Comparison of ENCODE assay signal across 23 mouse cellular contexts in genomic region chr14:25845832-25846383, GRCm38 (mm10). TPM values are rescaled to one million over a fixed set of nuclear protein-coding genes. Genes with fewer than 3 reads are reported as not detected.
DNase-seq lines count a peak whose midpoint lies in the region; ATAC-seq and TF ChIP-seq lines count a peak whose summit lies in the region.
"Had no signal": no experiment of that assay in that cellular context is flagged by ENCODE, and none has a peak within 500 bp of the region (broad histone marks: within the 10 kb centered on the region; RNA-seq: fewer than 3 reads in every experiment).

No protein-coding gene starts in this region.

- DNase-seq in heart, adult 11 months, result peak; percentile 68
- DNase-seq in heart, adult 8-10 months (ENCODE audit: low spot score), result no peak
- DNase-seq in left cerebral cortex, postnatal 25 days (ENCODE audit: low spot score in 2 of 2), result no peak
- no peak for DNase-seq in urinary bladder, postnatal 25 days (ENCODE audit: low spot score)
- DNase-seq: adrenal gland, adult 2 months; adrenal gland, postnatal 25 days; cerebellum, adult 8-10 months; cerebellum, postnatal 14 days; embryo, embryonic 11 days; heart, postnatal 36 days had no signal

- no peak for TF ChIP-seq CTCF in E14TG2a.4 (conservative IDR thresholded peaks at IDR 0.05; ENCODE audit: low read length)

- H3K9me3 ChIP-seq in E14TG2a.4 (ENCODE audit: low read length), result no peaks in the 10 kb centered on the region
- H3K9me3 ChIP-seq in intestine, embryonic 16.5 days (ENCODE audit: control insufficient read depth, low read length), result no peaks in the 10 kb centered on the region
- H3K9me3 ChIP-seq in stomach, embryonic 16.5 days (replicated peaks; ENCODE audit: control insufficient read depth, low read length), result no peaks in the 10 kb centered on the region
- H3K9me3 ChIP-seq: embryonic facial prominence, embryonic 15.5 days; forebrain, embryonic 10.5 days; heart, embryonic 13.5 days; hindbrain, embryonic 15.5 days had no signal

- no peak overlapping the region; the same call in 1 of the 2 replicates for H3K4me2 ChIP-seq in intestine, embryonic 16.5 days (ENCODE audit: low read depth, low read length)
- no peak overlapping the region for H3K4me2 ChIP-seq in stomach, embryonic 16.5 days (ENCODE audit: low read depth, low read length)
- H3K4me2 ChIP-seq: embryonic facial prominence, embryonic 15.5 days; heart, embryonic 13.5 days; hindbrain, embryonic 15.5 days had no signal

- H3K9ac ChIP-seq in intestine, embryonic 16.5 days (ENCODE audit: low read depth, low read length), result no peak overlapping the region
- no peak overlapping the region for H3K9ac ChIP-seq in stomach, embryonic 16.5 days (ENCODE audit: low read length)
- H3K9ac ChIP-seq: embryonic facial prominence, embryonic 15.5 days; heart, embryonic 13.5 days; hindbrain, embryonic 15.5 days had no signal

- intact Hi-C loops in left cerebral cortex, postnatal 25 days (cut with DNase I), result no loop called here

- peaks cover 86% of the 10 kb centered on the region for H3K4me1 ChIP-seq in E14TG2a.4 (replicated peaks; ENCODE audit: low read depth, low read length)
- H3K4me1 ChIP-seq in intestine, embryonic 16.5 days (ENCODE audit: control insufficient read depth, insufficient read depth, low read length), result peaks cover 26% of the 10 kb centered on the region
- H3K4me1 ChIP-seq in stomach, embryonic 16.5 days (ENCODE audit: control insufficient read depth, insufficient read depth, low read length), result peaks cover 16% of the 10 kb centered on the region

- peaks cover 48% of the 10 kb centered on the region for H3K36me3 ChIP-seq in E14TG2a.4 (ENCODE audit: insufficient read depth, low read length)
- no peaks in the 10 kb centered on the region for H3K36me3 ChIP-seq in intestine, embryonic 16.5 days (ENCODE audit: control insufficient read depth, insufficient read depth, low read length)
- no peaks in the 10 kb centered on the region for H3K36me3 ChIP-seq in stomach, embryonic 16.5 days (ENCODE audit: control insufficient read depth, insufficient read depth, low read length)
- H3K36me3 ChIP-seq: embryonic facial prominence, embryonic 15.5 days; forebrain, embryonic 10.5 days; heart, embryonic 13.5 days; hindbrain, embryonic 15.5 days had no signal

- H3K27me3 ChIP-seq in E14TG2a.4 (ENCODE audit: insufficient read depth, low read length), result no peaks in the 10 kb centered on the region
- no peaks in the 10 kb centered on the region for H3K27me3 ChIP-seq in intestine, embryonic 16.5 days (replicated peaks; ENCODE audit: control insufficient read depth, insufficient read depth, low read length)
- no peaks in the 10 kb centered on the region for H3K27me3 ChIP-seq in stomach, embryonic 16.5 days (ENCODE audit: control insufficient read depth, insufficient read depth, low read length)
- H3K27me3 ChIP-seq: embryonic facial prominence, embryonic 15.5 days; Patski had no signal

- ATAC-seq in intestine, embryonic 16.5 days, result peak; percentile 57
- ATAC-seq in stomach, embryonic 16.5 days (ENCODE audit: insufficient read depth, low FRiP score), result 0 out of 2 replicates have a peak, but pooled peaks have one; percentile 12
- ATAC-seq: forebrain, embryonic 14.5 days; Patski had no signal

- WGBS in intestine, embryonic 16.5 days, result 61% methylated on average over 6 of the region's 6 CpGs
- 61% methylated on average over 6 of the region's 6 CpGs for WGBS in stomach, embryonic 16.5 days

- H3K4me3 ChIP-seq in E14TG2a.4 (replicated peaks; ENCODE audit: low read length), result peak overlapping the region; percentile 24; the same call in 1 of the 2 replicates
- H3K4me3 ChIP-seq in intestine, embryonic 16.5 days (ENCODE audit: low read length), result no peak overlapping the region
- no peak overlapping the region for H3K4me3 ChIP-seq in stomach, embryonic 16.5 days (replicated peaks; ENCODE audit: low read length)
- H3K4me3 ChIP-seq: embryonic facial prominence, embryonic 15.5 days; erythroblast, embryonic 14.5 days; forebrain, embryonic 10.5 days; heart, embryonic 13.5 days; hindbrain, embryonic 15.5 days had no signal

- H3K27ac ChIP-seq in intestine, embryonic 16.5 days (ENCODE audit: low read length), result peak overlapping the region; percentile 21
- H3K27ac ChIP-seq in stomach, embryonic 16.5 days (ENCODE audit: low read length), result no peak overlapping the region
- H3K27ac ChIP-seq: embryonic facial prominence, embryonic 15.5 days; forebrain, embryonic 10.5 days; heart, embryonic 13.5 days; hindbrain, embryonic 15.5 days had no signal

RNA-seq across cellular contexts. Expression of gene Anxa11, which starts 4.0 kb away (rescaled TPM):
- total RNA-seq in heart, adult 8-10 months (2022), result 10 to 100 TPM; 79.8 to 88.1 (median 84.4) TPM
- 95.3 and 105 TPM in 2 replicates for polyA plus RNA-seq in intestine, embryonic 16.5 days (2015; fragmentation: Nextera tagmentation; extraction: Ambion mirVana)
- polyA plus RNA-seq in stomach, embryonic 16.5 days (2015; fragmentation: Nextera tagmentation; extraction: Ambion mirVana), result 52.1 and 54.4 TPM in 2 replicates
- 10 to 100 TPM; 29.8 to 34.8 TPM for total RNA-seq in left cerebral cortex, postnatal 25 days (2021)

RNA-seq across cellular contexts. Expression of gene Plac9a, which starts 57.0 kb away (rescaled TPM):
- 1 to 10 TPM in 3 of 4 experiments, under 1 TPM in 1; 0.88 to 5.5 (median 3.0) TPM for total RNA-seq in heart, adult 8-10 months (2022)
- 0.86 and 1.9 TPM in 2 replicates for polyA plus RNA-seq in intestine, embryonic 16.5 days (2015; fragmentation: Nextera tagmentation; extraction: Ambion mirVana)
- polyA plus RNA-seq in stomach, embryonic 16.5 days (2015; fragmentation: Nextera tagmentation; extraction: Ambion mirVana), result 3.1 TPM in 1 of 2 replicates, not detected in the other
- not detected for total RNA-seq in left cerebral cortex, postnatal 25 days (2021)
- total RNA-seq: common myeloid progenitor, adult 5-6 weeks had no signal
- polyA plus RNA-seq: embryonic facial prominence, embryonic 11.5 days; erythroblast, embryonic 14.5 days; forebrain, embryonic 10.5 days; forebrain, embryonic 14.5 days; heart, embryonic 13.5 days; hindbrain, embryonic 11.5 days; hindbrain, embryonic 15.5 days; Patski had no signal
